Mouse (Mus musculus) frontal cortex, adult (tissue): Measurements from ENCODE around the gene Fam71d.

ENCODE experiments used
- ATAC-seq: cut with Nextera tagmentation; 2 replicates; pipeline ENCODE4 v1.9.2; 2017; ENCODE audit warnings: mild to moderate bottlenecking, moderate library complexity, mixed read lengths; ENCODE audit not compliant: low TSS enrichment

The Fam71d gene

GRCm38 (mm10) chr12:78773211-78773610, 81.9 kb downstream of the Fam71d start:
- ATAC-seq = no peak

GRCm38 (mm10) chr12:78777916-78778315, 86.6 kb downstream of the Fam71d start:
- no peak for ATAC-seq

- ATAC-seq = no peak
Measured at GRCm38 (mm10) chr12:78778423-78779067, 87.2 kb downstream of the Fam71d start.
